ENCODE assay signal across 13 mouse cellular contexts in the genomic region with DNA sequence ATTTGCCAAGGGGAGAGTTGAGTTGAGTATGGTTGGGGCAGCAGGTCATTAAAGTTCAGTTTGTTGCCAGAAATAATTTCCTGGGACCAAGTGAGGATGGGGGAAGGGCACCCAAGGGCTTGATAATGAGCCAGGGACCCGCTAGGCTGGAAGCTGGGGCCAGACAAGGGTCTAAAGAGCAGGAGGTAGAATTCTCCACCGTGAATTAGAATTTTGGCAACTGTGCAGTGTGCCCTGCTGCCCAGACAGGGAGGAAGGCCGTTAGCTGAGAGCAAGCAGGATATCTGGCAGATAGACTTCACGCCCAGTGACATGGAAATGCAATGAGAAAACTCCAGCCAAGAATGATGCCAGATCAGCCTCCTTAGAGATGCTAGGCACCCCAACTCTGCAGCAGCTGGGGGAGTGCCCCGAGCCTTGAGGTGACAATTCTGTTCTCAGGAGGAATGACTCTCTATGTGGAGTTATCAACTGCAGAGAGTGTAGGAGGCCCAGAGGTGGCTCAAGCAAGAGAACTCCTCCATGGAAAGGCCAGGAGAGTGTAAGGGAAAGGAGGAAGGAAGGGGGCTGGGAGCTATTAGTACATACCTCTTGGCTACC. TPM values are rescaled to one million over a fixed set of nuclear protein-coding genes. Genes with fewer than 3 reads are reported as not detected.
DNase-seq lines count a peak whose midpoint lies in the region; ATAC-seq and TF ChIP-seq lines count a peak whose summit lies in the region.
"Had no signal": no experiment of that assay in that cellular context is flagged by ENCODE, and none has a peak within 500 bp of the region (broad histone marks: within the 10 kb centered on the region; RNA-seq: fewer than 3 reads in every experiment).

No protein-coding gene starts in this region.

- peak; percentile 58 for DNase-seq in forebrain, embryonic 14.5 days (ENCODE audit: low spot score)
- DNase-seq in forebrain, embryonic 11.5 days (ENCODE audit: low spot score): no peak
- DNase-seq in midbrain, postnatal 0 days (ENCODE audit: low spot score): peak; percentile 59
- no peak for DNase-seq in urinary bladder, postnatal 10 days (ENCODE audit: low spot score)
- DNase-seq in hindbrain, embryonic 14.5 days (ENCODE audit: low spot score): no peak
- no peak for DNase-seq in gastrocnemius, postnatal 14 days
- DNase-seq: layer of hippocampus, adult 9-11 months; right cerebral cortex, postnatal 25 days had no signal

- H3K4me2 ChIP-seq in forebrain, embryonic 14.5 days (ENCODE audit: low read length): no peak overlapping the region
- H3K4me2 ChIP-seq in forebrain, embryonic 11.5 days (ENCODE audit: low read depth, low read length, severe bottlenecking): no peak overlapping the region
- H3K4me2 ChIP-seq in midbrain, postnatal 0 days (ENCODE audit: low read depth, low read length, poor library complexity, severe bottlenecking): no peak overlapping the region
- no peak overlapping the region for H3K4me2 ChIP-seq in midbrain, embryonic 16.5 days (ENCODE audit: low read length)
- H3K4me2 ChIP-seq in heart, embryonic 16.5 days (ENCODE audit: low read depth, low read length): peak overlapping the region; percentile 42; the same call in 1 of the 2 replicates
- no peak overlapping the region for H3K4me2 ChIP-seq in hindbrain, embryonic 14.5 days (replicated peaks)
- H3K4me2 ChIP-seq: intestine, embryonic 15.5 days; liver, embryonic 11.5 days had no signal

- H3K27ac ChIP-seq in forebrain, embryonic 14.5 days (ENCODE audit: low read depth, low read length): no peak overlapping the region
- no peak overlapping the region for H3K27ac ChIP-seq in forebrain, embryonic 11.5 days (ENCODE audit: low read depth, low read length)
- H3K27ac ChIP-seq in midbrain, postnatal 0 days (ENCODE audit: low read depth, low read length): no peak overlapping the region
- H3K27ac ChIP-seq in midbrain, embryonic 16.5 days (ENCODE audit: low read length): no peak overlapping the region
- H3K27ac ChIP-seq in heart, embryonic 16.5 days (ENCODE audit: low read length): peak overlapping the region; percentile 72
- no peak overlapping the region for H3K27ac ChIP-seq in hindbrain, embryonic 14.5 days
- H3K27ac ChIP-seq: intestine, embryonic 15.5 days had no signal

- no peaks in the 10 kb centered on the region for H3K36me3 ChIP-seq in forebrain, embryonic 14.5 days (ENCODE audit: control insufficient read depth, insufficient read depth, low read length)
- H3K36me3 ChIP-seq in forebrain, embryonic 11.5 days (ENCODE audit: control insufficient read depth, insufficient read depth, low read length): no peaks in the 10 kb centered on the region
- H3K36me3 ChIP-seq in midbrain, postnatal 0 days (ENCODE audit: insufficient read depth, low read length): no peaks in the 10 kb centered on the region
- H3K36me3 ChIP-seq in midbrain, embryonic 16.5 days (ENCODE audit: control insufficient read depth, insufficient read depth, low read length): no peaks in the 10 kb centered on the region
- no peaks in the 10 kb centered on the region for H3K36me3 ChIP-seq in heart, embryonic 16.5 days (ENCODE audit: control insufficient read depth, insufficient read depth)
- H3K36me3 ChIP-seq in hindbrain, embryonic 14.5 days (replicated peaks; ENCODE audit: control insufficient read depth, insufficient read depth): no peaks in the 10 kb centered on the region
- H3K36me3 ChIP-seq: intestine, embryonic 15.5 days had no signal

- ATAC-seq in forebrain, embryonic 14.5 days: no peak
- ATAC-seq in forebrain, embryonic 11.5 days (replicated peaks; ENCODE audit: low FRiP score): no peak
- no peak for ATAC-seq in midbrain, postnatal 0 days (ENCODE audit: low FRiP score)
- no peak for ATAC-seq in midbrain, embryonic 16.5 days
- peak; percentile 69 for ATAC-seq in heart, embryonic 16.5 days (replicated peaks; ENCODE audit: extremely low read depth, insufficient read depth, low FRiP score)
- ATAC-seq in hindbrain, embryonic 14.5 days (ENCODE audit: low FRiP score): no peak
- ATAC-seq: intestine, embryonic 15.5 days had no signal

- H3K27me3 ChIP-seq in forebrain, embryonic 14.5 days (replicated peaks; ENCODE audit: control insufficient read depth, insufficient read depth, low read length): no peaks in the 10 kb centered on the region
- peaks cover 19% of the 10 kb centered on the region; the same call in 1 of the 2 replicates for H3K27me3 ChIP-seq in forebrain, embryonic 11.5 days (ENCODE audit: control insufficient read depth, insufficient read depth, low read length)
- H3K27me3 ChIP-seq in midbrain, postnatal 0 days (ENCODE audit: insufficient read depth, low read length): no peaks in the 10 kb centered on the region
- no peaks in the 10 kb centered on the region; the same call in 1 of the 2 replicates for H3K27me3 ChIP-seq in midbrain, embryonic 16.5 days (ENCODE audit: control insufficient read depth, insufficient read depth, low read depth, low read length)
- no peaks in the 10 kb centered on the region for H3K27me3 ChIP-seq in heart, embryonic 16.5 days (ENCODE audit: control insufficient read depth, insufficient read depth, low read length)
- peaks cover 4% of the 10 kb centered on the region; the same call in 1 of the 2 replicates for H3K27me3 ChIP-seq in hindbrain, embryonic 14.5 days (ENCODE audit: control insufficient read depth, insufficient read depth, low read length)
- H3K27me3 ChIP-seq: intestine, embryonic 15.5 days had no signal

- H3K9ac ChIP-seq in forebrain, embryonic 14.5 days (ENCODE audit: low read length): no peak overlapping the region
- no peak overlapping the region for H3K9ac ChIP-seq in forebrain, embryonic 11.5 days (ENCODE audit: low read length)
- no peak overlapping the region for H3K9ac ChIP-seq in midbrain, postnatal 0 days (replicated peaks; ENCODE audit: low read length, poor library complexity, severe bottlenecking)
- no peak overlapping the region for H3K9ac ChIP-seq in midbrain, embryonic 16.5 days (ENCODE audit: low read depth, low read length)
- H3K9ac ChIP-seq in heart, embryonic 16.5 days (ENCODE audit: low read length): no peak overlapping the region
- no peak overlapping the region for H3K9ac ChIP-seq in hindbrain, embryonic 14.5 days
- H3K9ac ChIP-seq: intestine, embryonic 15.5 days had no signal

- H3K4me3 ChIP-seq in forebrain, embryonic 14.5 days (ENCODE audit: low read depth, low read length): no peak overlapping the region
- H3K4me3 ChIP-seq in forebrain, embryonic 11.5 days (ENCODE audit: low read depth, low read length): no peak overlapping the region
- no peak overlapping the region for H3K4me3 ChIP-seq in midbrain, postnatal 0 days (ENCODE audit: low read depth, low read length)
- no peak overlapping the region for H3K4me3 ChIP-seq in midbrain, embryonic 16.5 days (ENCODE audit: low read depth, low read length)
- H3K4me3 ChIP-seq in heart, embryonic 16.5 days (ENCODE audit: low read length): no peak overlapping the region
- no peak overlapping the region for H3K4me3 ChIP-seq in hindbrain, embryonic 14.5 days (replicated peaks; ENCODE audit: low read length)
- H3K4me3 ChIP-seq: intestine, embryonic 15.5 days; megakaryocyte, embryonic 14.5 days had no signal

- intact Hi-C loops in gastrocnemius, postnatal 14 days (cut with DNase I; ENCODE audit: low total_unique reads): no loop called here

- no peaks in the 10 kb centered on the region for H3K9me3 ChIP-seq in forebrain, embryonic 14.5 days (replicated peaks; ENCODE audit: control insufficient read depth, low read length)
- H3K9me3 ChIP-seq in forebrain, embryonic 11.5 days (ENCODE audit: control insufficient read depth, low read length): no peaks in the 10 kb centered on the region
- no peaks in the 10 kb centered on the region for H3K9me3 ChIP-seq in midbrain, postnatal 0 days (ENCODE audit: low read length)
- no peaks in the 10 kb centered on the region for H3K9me3 ChIP-seq in midbrain, embryonic 16.5 days (replicated peaks; ENCODE audit: control insufficient read depth, low read length, poor library complexity, severe bottlenecking)
- no peaks in the 10 kb centered on the region for H3K9me3 ChIP-seq in heart, embryonic 16.5 days (replicated peaks; ENCODE audit: control insufficient read depth, low read length)
- no peaks in the 10 kb centered on the region for H3K9me3 ChIP-seq in hindbrain, embryonic 14.5 days (ENCODE audit: control insufficient read depth, low read length)
- H3K9me3 ChIP-seq: intestine, embryonic 15.5 days had no signal

- 20% methylated on average over 5 of the region's 5 CpGs for WGBS in forebrain, embryonic 14.5 days
- WGBS in forebrain, embryonic 11.5 days: 40% methylated on average over 5 of the region's 5 CpGs
- WGBS in midbrain, postnatal 0 days: 39% methylated on average over 5 of the region's 5 CpGs
- 34% methylated on average over 5 of the region's 5 CpGs for whole genome bisulfite sequencing in midbrain, embryonic 16.5 days
- 18% methylated on average over 5 of the region's 5 CpGs for WGBS in heart, embryonic 16.5 days
- 33% methylated on average over 5 of the region's 5 CpGs for WGBS in hindbrain, embryonic 14.5 days

- no peak for TF ChIP-seq CTCF in midbrain, postnatal 0 days (IDR thresholded peaks at IDR 0.05)

- 0 out of 2 replicates have a peak, but pooled peaks cover 7% of the 10 kb centered on the region for H3K4me1 ChIP-seq in forebrain, embryonic 14.5 days (ENCODE audit: control insufficient read depth, insufficient read depth, low read length)
- H3K4me1 ChIP-seq in forebrain, embryonic 11.5 days (replicated peaks; ENCODE audit: control insufficient read depth, insufficient read depth, low read length): 0 out of 2 replicates have a peak, but pooled peaks cover 5% of the 10 kb centered on the region
- peaks cover 5% of the 10 kb centered on the region; the same call in 1 of the 2 replicates for H3K4me1 ChIP-seq in midbrain, postnatal 0 days (ENCODE audit: insufficient read depth, low read length)
- peaks cover 14% of the 10 kb centered on the region for H3K4me1 ChIP-seq in midbrain, embryonic 16.5 days (ENCODE audit: control insufficient read depth, insufficient read depth, low read length)
- peaks cover 19% of the 10 kb centered on the region for H3K4me1 ChIP-seq in heart, embryonic 16.5 days (ENCODE audit: control insufficient read depth, insufficient read depth, low read length)
- peaks cover 10% of the 10 kb centered on the region for H3K4me1 ChIP-seq in hindbrain, embryonic 14.5 days (replicated peaks; ENCODE audit: control insufficient read depth, insufficient read depth, low read length)
- H3K4me1 ChIP-seq: intestine, embryonic 15.5 days had no signal

RNA-seq across cellular contexts. Expression of a gene that starts 1.6 kb away (rescaled TPM):
- polyA plus RNA-seq in forebrain, embryonic 14.5 days (2014; fragmentation: Nextera tagmentation; extraction: Ambion mirVana): 22.0 and 32.7 TPM in 2 replicates
- 6.2 and 6.4 TPM in 2 replicates for polyA plus RNA-seq in forebrain, embryonic 11.5 days (2014; fragmentation: Nextera tagmentation; extraction: Ambion mirVana)
- total RNA-seq in midbrain, postnatal 0 days (2014; rRNA removed): 44.4 and 55.3 TPM in 2 replicates
- 77.3 and 79.7 TPM in 2 replicates for polyA plus RNA-seq in midbrain, postnatal 0 days (2015; fragmentation: Nextera tagmentation; extraction: Ambion mirVana)
- polyA plus RNA-seq in midbrain, embryonic 16.5 days (2015; fragmentation: Nextera tagmentation; extraction: Ambion mirVana): 55.9 and 59.3 TPM in 2 replicates
- polyA plus RNA-seq in heart, embryonic 16.5 days (2015; fragmentation: Nextera tagmentation; extraction: Ambion mirVana): 12.6 and 12.8 TPM in 2 replicates
- 56.2 and 67.9 TPM in 2 replicates for polyA plus RNA-seq in hindbrain, embryonic 14.5 days (2014; fragmentation: Nextera tagmentation; extraction: Ambion mirVana)
- total RNA-seq in gastrocnemius, postnatal 14 days (2021): 1 to 10 TPM; 2.2 to 2.5 TPM

Comparison
In these comparisons a context has a peak if more than half of its experiments do, and no peak if none do; other contexts are left out.
1. DNase-seq: peak in forebrain, embryonic 14.5 days (single experiment) and midbrain, postnatal 0 days (single experiment); none in forebrain, embryonic 11.5 days (single experiment), urinary bladder, postnatal 10 days (single experiment), hindbrain, embryonic 14.5 days (single experiment) and gastrocnemius, postnatal 14 days (single experiment).